Mouse (Mus musculus) MEL (cell line): ENCODE data around the gene Znrf1. TPM values are rescaled to one million over a fixed set of nuclear protein-coding genes. Genes with fewer than 3 reads are reported as not detected.

ENCODE experiments used
- DNase-seq: peaks from one replicate; pipeline ENCODE4 v3.0.0; 2011; ENCODE audit warnings: low read depth, low spot score
- H3K27ac ChIP-seq: 2 replicates; pipeline ENCODE4 v1.5.1; 2012; ENCODE audit warnings: low read depth, mild to moderate bottlenecking, control low read depth, low read length, moderate library complexity; ENCODE audit not compliant: control insufficient read depth
- H3K27me3 ChIP-seq, 2 experiments: fragments of 150-350 bp in 1 of 2; sonication (generic) in 1 of 2; 2 replicates each; pipeline ENCODE4 v1.6.1; 2012; ENCODE audit warnings: low read length in 2 of 2, mild to moderate bottlenecking in 2 of 2, improper control_type of control experiment in 1 of 2, moderate library complexity in 1 of 2; ENCODE audit not compliant: insufficient read depth in 2 of 2, control insufficient read depth in 1 of 2
- H3K36me3 ChIP-seq, 2 experiments: 2 replicates each; pipeline ENCODE4 v1.6.1; 2012 to 2014; ENCODE audit warnings: low read length in 2 of 2, improper control_type of control experiment in 1 of 2, inconsistent platforms in 1 of 2, mild to moderate bottlenecking in 1 of 2; ENCODE audit not compliant: insufficient read depth in 2 of 2, control insufficient read depth in 1 of 2
- H3K4me1 ChIP-seq, 2 experiments: fragments of 150-350 bp in 1 of 2; sonication (generic) in 1 of 2; 2 replicates each; pipeline ENCODE4 v1.6.1; 2012; ENCODE audit warnings: low read length in 2 of 2, improper control_type of control experiment in 1 of 2, mild to moderate bottlenecking in 1 of 2; ENCODE audit not compliant: insufficient read depth in 2 of 2, control insufficient read depth in 1 of 2
- H3K4me3 ChIP-seq, 2 experiments: fragments of 150-350 bp in 1 of 2; sonication (generic) in 1 of 2; 2 replicates each; pipeline ENCODE4 v1.5.1; 2012; ENCODE audit warnings: low read depth in 2 of 2, low read length in 2 of 2, mild to moderate bottlenecking in 2 of 2, moderate library complexity in 2 of 2, control low read depth in 1 of 2, improper control_type of control experiment in 1 of 2; ENCODE audit not compliant: control insufficient read depth in 1 of 2, insufficient read depth in 1 of 2
- H3K79me2 ChIP-seq: 2 replicates; pipeline ENCODE4 v1.6.1; 2012; ENCODE audit warnings: mild to moderate bottlenecking, low read length, moderate library complexity; ENCODE audit not compliant: control insufficient read depth, poor library complexity, insufficient read depth
- H3K9ac ChIP-seq: 2 replicates; pipeline ENCODE4 v1.6.1; 2012; ENCODE audit warnings: low read depth, mild to moderate bottlenecking, control low read depth, low read length, moderate library complexity; ENCODE audit not compliant: control insufficient read depth, poor library complexity, severe bottlenecking
- H3K9me3 ChIP-seq: fragments of 150-350 bp; sonication (generic); replicated peaks from 2 replicates; pipeline ENCODE4 v1.6.1; 2012; ENCODE audit warnings: mild to moderate bottlenecking, low read length, improper control_type of control experiment, moderate library complexity; ENCODE audit not compliant: insufficient read depth
- BHLHE40 ChIP-seq: IDR thresholded peaks from 2 replicates; pipeline ENCODE4 v1.6.1; 2012; ENCODE audit warnings: low read depth, mild to moderate bottlenecking, inconsistent platforms, low read length, improper control_type of control experiment, borderline replicate concordance
- CTCF ChIP-seq, 3 experiments: IDR thresholded peaks in 2 of 3; conservative IDR thresholded peaks in 1 of 3; 2 replicates each; pipeline ENCODE4 v1.5.1; 2011 to 2012; ENCODE audit warnings: low read length in 3 of 3, low read depth in 2 of 3, mild to moderate bottlenecking in 2 of 3, improper control_type of control experiment in 1 of 3, inconsistent platforms in 1 of 3, mixed read lengths in 1 of 3, moderate library complexity in 1 of 3; ENCODE audit not compliant: control insufficient read depth in 1 of 3, insufficient read depth in 1 of 3, poor library complexity in 1 of 3, severe bottlenecking in 1 of 3
- E2F4 ChIP-seq: IDR thresholded peaks from 2 replicates; pipeline ENCODE4 v1.6.1; 2011; ENCODE audit warnings: low read depth, low read length, improper control_type of control experiment, borderline replicate concordance
- EP300 ChIP-seq, 2 experiments: IDR thresholded peaks; 2 replicates each; pipeline ENCODE4 v1.6.1; 2011; ENCODE audit warnings: improper control_type of control experiment in 2 of 2, low read length in 2 of 2, low read depth in 1 of 2, mild to moderate bottlenecking in 1 of 2
- GATA1 ChIP-seq: IDR thresholded peaks from 2 replicates; pipeline ENCODE4 v1.6.1; 2011; ENCODE audit warnings: low read depth, low read length, improper control_type of control experiment
- HCFC1 ChIP-seq: IDR thresholded peaks from 2 replicates; pipeline ENCODE4 v1.6.1; 2012; ENCODE audit warnings: low read depth, mild to moderate bottlenecking, inconsistent platforms, low read length, improper control_type of control experiment, moderate library complexity
- JUND ChIP-seq: IDR thresholded peaks from 2 replicates; pipeline ENCODE4 v1.6.1; 2011; ENCODE audit warnings: low read depth, mild to moderate bottlenecking, improper control_type of control experiment, low read length
- KAT2A ChIP-seq: conservative IDR thresholded peaks from 2 replicates; pipeline ENCODE4 v1.6.1; 2012; ENCODE audit warnings: low read depth, low read length, improper control_type of control experiment, inconsistent platforms
- MAFK ChIP-seq: IDR thresholded peaks from 2 replicates; pipeline ENCODE4 v1.6.1; 2011; ENCODE audit warnings: low read depth, mild to moderate bottlenecking, low read length, improper control_type of control experiment, borderline replicate concordance
- MEF2A ChIP-seq: IDR thresholded peaks from 2 replicates; pipeline ENCODE4 v1.6.1; 2014; ENCODE audit warnings: low read depth, mild to moderate bottlenecking, inconsistent platforms, low read length, improper control_type of control experiment; ENCODE audit not compliant: poor library complexity, insufficient replicate concordance, severe bottlenecking; ENCODE audit errors: extremely low read depth
- MXI1 ChIP-seq: IDR thresholded peaks from 2 replicates; pipeline ENCODE4 v1.6.1; 2011; ENCODE audit warnings: mild to moderate bottlenecking, low read depth, low read length, improper control_type of control experiment
- MYC ChIP-seq: IDR thresholded peaks from 2 replicates; pipeline ENCODE4 v1.6.1; 2011; ENCODE audit warnings: low read depth, mild to moderate bottlenecking, low read length, improper control_type of control experiment, moderate library complexity
- NELFE ChIP-seq: IDR thresholded peaks from 2 replicates; pipeline ENCODE4 v1.6.1; 2011; ENCODE audit warnings: low read depth, low read length, improper control_type of control experiment
- NRF1 ChIP-seq: IDR thresholded peaks from 2 replicates; pipeline ENCODE4 v1.6.1; 2014; ENCODE audit warnings: low read depth, mild to moderate bottlenecking, inconsistent platforms, low read length, improper control_type of control experiment, moderate library complexity; ENCODE audit not compliant: poor library complexity, insufficient read depth, severe bottlenecking
- POLR2A ChIP-seq, 2 experiments: IDR thresholded peaks; 2 replicates each; pipeline ENCODE4 v1.6.1; 2011 to 2012; ENCODE audit warnings: low read length in 2 of 2, mild to moderate bottlenecking in 2 of 2, control low read depth in 1 of 2, improper control_type of control experiment in 1 of 2, low read depth in 1 of 2, moderate library complexity in 1 of 2; ENCODE audit not compliant: control insufficient read depth in 1 of 2, insufficient read depth in 1 of 2, poor library complexity in 1 of 2
- RCOR1 ChIP-seq: IDR thresholded peaks from 2 replicates; pipeline ENCODE4 v1.6.1; 2012; ENCODE audit warnings: low read depth, mild to moderate bottlenecking, inconsistent platforms, low read length, improper control_type of control experiment
- SIN3A ChIP-seq: IDR thresholded peaks from 2 replicates; pipeline ENCODE4 v1.6.1; 2012; ENCODE audit warnings: low read length, improper control_type of control experiment, inconsistent platforms
- TBP ChIP-seq: IDR thresholded peaks from 2 replicates; pipeline ENCODE4 v1.8.0; 2011; ENCODE audit warnings: low read depth, low read length, improper control_type of control experiment
- polyA plus RNA-seq, 2 experiments: library from polyadenylated mRNA; stranded (reverse) in 1 of 2; unstranded in 1 of 2; fragments of >175 nt in 1 of 2; fragments of >200 nt in 1 of 2; gene quantifications; 2 replicates each; pipeline versions ENCODE4 v1.2.1 to v1.2.4; 2012; ENCODE audit warnings: low replicate concordance in 2 of 2, low read depth in 1 of 2; ENCODE audit not compliant: insufficient read length in 2 of 2, insufficient read depth in 1 of 2, missing spikeins in 1 of 2
- total RNA-seq: library from RNA; depleted of rRNA; stranded (reverse); fragments of 300-350 nt; gene quantifications from 2 replicates; pipeline ENCODE4 v1.2.3, GENCODE M21; 2012

Znrf1 gene
- total and polyA plus RNA-seq, 3 experiments, result 18.4 to 36.0 TPM; not detected in 1

DNA sequence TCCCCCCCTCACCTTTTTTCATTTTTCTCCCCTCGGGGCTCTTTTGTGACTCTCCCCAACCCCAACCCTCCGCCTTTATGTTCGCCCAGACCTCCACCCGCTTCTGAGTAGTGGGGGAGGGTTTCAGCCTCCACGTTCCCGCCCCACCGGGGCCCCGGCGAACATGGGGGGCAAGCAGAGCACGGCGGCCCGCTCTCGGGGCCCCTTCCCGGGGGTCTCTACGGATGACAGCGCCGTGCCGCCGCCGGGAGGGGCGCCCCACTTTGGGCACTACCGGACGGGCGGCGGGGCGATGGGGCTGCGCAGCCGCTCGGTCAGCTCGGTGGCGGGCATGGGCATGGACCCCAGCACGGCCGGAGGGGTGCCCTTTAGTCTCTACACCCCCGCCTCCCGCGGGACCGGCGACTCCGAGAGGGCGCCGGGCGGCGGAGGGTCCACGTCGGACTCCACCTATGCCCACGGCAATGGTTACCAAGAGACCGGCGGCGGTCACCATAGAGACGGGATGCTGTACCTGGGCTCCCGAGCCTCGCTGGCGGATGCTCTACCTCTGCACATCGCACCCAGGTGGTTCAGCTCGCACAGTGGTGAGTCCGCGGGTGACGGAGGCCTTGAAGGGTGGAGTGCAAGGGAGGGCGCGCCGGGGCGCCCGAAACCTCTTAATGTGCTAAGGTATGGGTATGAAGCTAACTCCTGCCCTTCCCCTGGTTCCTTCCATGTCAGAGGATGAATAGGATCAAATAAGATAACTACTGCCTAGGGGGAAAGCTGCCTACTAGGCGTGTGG, 1.3 kb downstream of the Znrf1 start:
- peak; percentile 59 for DNase-seq
- 0 out of 2 replicates have a peak, but pooled peaks have one; percentile 19 for TF ChIP-seq SIN3A
- no peak for TF ChIP-seq BHLHE40

DNA sequence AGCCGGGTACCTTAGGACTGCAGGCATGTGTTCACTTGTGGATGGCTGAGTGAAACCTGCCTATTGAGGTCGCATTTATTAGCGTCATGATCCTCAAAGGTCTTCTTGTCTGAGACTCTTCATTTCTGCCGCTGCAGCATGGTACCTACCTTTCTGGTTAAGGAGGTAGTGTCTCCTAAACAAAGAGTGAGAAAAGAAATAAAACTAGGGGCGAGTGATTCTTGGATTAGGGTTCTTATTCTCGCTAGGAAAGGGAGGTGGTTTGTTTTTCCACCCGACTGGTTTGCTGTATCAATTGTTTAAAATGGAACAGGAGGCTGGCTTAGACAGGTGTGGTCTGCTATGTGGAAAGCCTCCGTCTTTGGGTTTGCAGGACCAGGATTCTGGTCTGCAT, 1.9 kb downstream of the Znrf1 start:
- no peaks in the 10 kb centered on the region for H3K9me3 ChIP-seq
- no peaks in the 10 kb centered on the region for H3K27me3 ChIP-seq
- H3K9ac ChIP-seq, result peak overlapping the region; percentile 98
- no peak for DNase-seq
- no peak for TF ChIP-seq NRF1
- TF ChIP-seq MYC, result no peak
- TF ChIP-seq TBP, result no peak
- TF ChIP-seq GATA1, result no peak
- TF ChIP-seq CTCF (IDR thresholded peaks at IDR 0.05 in 2 of 3, conservative IDR thresholded peaks at IDR 0.05 in 1 of 3; ENCODE audit: control insufficient read depth in 1 of 3, insufficient read depth in 1 of 3, low read depth in 2 of 3, low read length in 3 of 3, poor library complexity in 1 of 3, severe bottlenecking in 1 of 3), result no peak
- TF ChIP-seq MXI1, result no peak
- TF ChIP-seq JUND, result no peak
- no peak for TF ChIP-seq E2F4
- TF ChIP-seq MAFK, result no peak
- TF ChIP-seq HCFC1, result no peak
- TF ChIP-seq KAT2A, result no peak
- no peak for TF ChIP-seq MEF2A
- TF ChIP-seq RCOR1, result no peak
- TF ChIP-seq EP300 (IDR thresholded peaks at IDR 0.05; ENCODE audit: low read depth in 1 of 2, low read length in 2 of 2), result no peak
- no peak for TF ChIP-seq POLR2A (IDR thresholded peaks at IDR 0.05; ENCODE audit: control insufficient read depth in 1 of 2, insufficient read depth in 1 of 2, low read depth in 1 of 2, low read length in 2 of 2, poor library complexity in 1 of 2)
- TF ChIP-seq NELFE, result no peak
- TF ChIP-seq, all 39 proteins: peak for 0
- H3K4me1 ChIP-seq, result peaks cover 1 to 18% of the 10 kb centered on the region in 2 experiments
- H3K4me3 ChIP-seq, result peak overlapping the region; percentile 83 to 92
- H3K79me2 ChIP-seq, result peaks cover 40% of the 10 kb centered on the region
- peaks cover 0 to 11% of the 10 kb centered on the region in 2 experiments; a peak in 2 of 4 replicates for H3K36me3 ChIP-seq
- H3K27ac ChIP-seq, result no peak overlapping the region

More for the DNA sequence above, 1.3 kb downstream of the Znrf1 start:
- peak overlapping the region; percentile 51 for H3K27ac ChIP-seq
- H3K9me3 ChIP-seq, result no peaks in the 10 kb centered on the region
- H3K9ac ChIP-seq, result peak overlapping the region; percentile 98
- H3K4me3 ChIP-seq, result peak overlapping the region; percentile 83 to 92
- peaks cover 40% of the 10 kb centered on the region for H3K79me2 ChIP-seq
- no peaks in the 10 kb centered on the region for H3K27me3 ChIP-seq
- H3K36me3 ChIP-seq, result peaks cover 0 to 11% of the 10 kb centered on the region in 2 experiments; a peak in 2 of 4 replicates
- H3K4me1 ChIP-seq, result peaks cover 1 to 18% of the 10 kb centered on the region in 2 experiments
